Mouse (Mus musculus) fibroblast of lung, adult 2 months (primary cell): Measurements from ENCODE around the gene Stap2.

Experiments used
- DNase-seq: peaks from one replicate; pipeline ENCODE4 v3.0.0-alpha.2; 2011; ENCODE audit warnings: low read depth

Stap2 gene

GRCm38 (mm10) chr17:56024931-56025330, 19.5 kb upstream of the Stap2 start:
- no peak for DNase-seq

DNA sequence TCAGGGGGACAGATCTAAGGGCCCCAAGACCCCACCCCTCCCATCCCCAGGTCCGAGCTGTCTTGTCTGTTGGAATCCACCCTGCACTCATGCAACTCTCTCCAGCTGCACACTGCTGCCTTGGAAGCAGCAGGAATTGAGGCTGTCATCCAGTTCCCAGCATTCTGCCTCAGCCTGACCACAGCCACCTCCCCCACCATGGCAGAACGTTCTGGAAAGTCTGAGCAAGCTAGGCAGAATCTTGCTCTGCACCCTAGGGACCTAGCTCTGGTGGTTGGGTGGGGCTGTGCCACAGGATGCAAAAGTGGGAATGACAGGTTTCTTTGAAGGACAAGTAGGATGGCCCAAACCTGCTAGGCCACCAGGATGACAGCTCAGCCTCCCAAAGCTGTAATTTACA, 19.1 kb upstream of the Stap2 start:
- DNase-seq: no peak

- no peak for DNase-seq
These were observed 18.0 kb upstream of the Stap2 start for GRCm38 (mm10) chr17:56023386-56023785.

DNA sequence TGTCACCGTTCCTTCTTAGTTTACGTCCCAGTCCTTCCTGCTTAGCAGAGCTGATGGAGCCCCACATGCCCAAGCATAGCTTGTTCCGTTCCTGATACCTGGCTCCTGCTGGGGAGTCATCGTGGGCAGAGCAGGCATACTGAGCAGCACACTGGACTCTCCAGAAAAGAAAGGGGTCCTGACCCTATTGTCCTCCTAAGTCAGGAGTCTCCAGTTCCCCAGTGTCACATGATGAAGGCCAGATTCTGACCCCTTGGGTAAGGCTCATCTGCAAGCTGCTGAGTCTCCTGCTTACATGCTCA, 17.6 kb upstream of the Stap2 start:
- DNase-seq: no peak

- DNase-seq: no peak
These were observed 17.0 kb upstream of the Stap2 start for GRCm38 (mm10) chr17:56022131-56022988.

DNA sequence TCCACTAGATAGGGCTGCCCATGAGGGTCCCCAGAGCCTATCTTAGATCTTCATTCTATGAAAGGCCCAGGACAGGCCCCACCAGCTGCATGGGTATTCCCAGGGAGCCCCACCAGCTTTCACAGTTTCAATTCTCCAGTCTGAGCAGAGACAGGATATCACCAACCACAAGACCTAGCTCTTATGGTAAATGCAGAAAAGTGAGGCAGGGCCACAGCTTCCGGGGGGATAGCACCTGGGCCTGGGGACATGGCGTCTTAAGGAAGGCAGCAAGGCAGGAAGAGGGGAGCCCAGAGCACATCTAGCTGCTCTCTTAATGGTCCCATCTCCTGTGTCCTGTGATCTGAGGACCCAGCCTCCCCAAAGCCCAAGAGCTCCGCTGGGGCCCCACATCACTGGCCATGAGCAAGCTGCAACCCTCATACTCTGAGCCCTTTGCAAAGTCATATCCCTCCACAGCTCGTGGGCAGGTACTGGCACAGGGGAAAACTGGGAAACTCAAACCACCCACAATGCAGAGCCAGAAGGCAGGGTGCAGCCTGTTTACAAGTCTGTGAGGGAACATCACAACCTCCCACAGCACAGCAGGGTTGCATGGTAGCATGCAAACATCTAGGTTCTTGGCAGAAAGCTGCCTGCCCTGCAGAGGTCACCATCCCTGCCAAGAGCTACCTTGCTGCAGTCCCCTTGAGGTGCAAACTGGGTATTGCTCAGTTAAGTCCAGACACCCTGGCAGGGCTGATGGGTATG, 16.0 kb upstream of the Stap2 start:
- DNase-seq: no peak

DNA sequence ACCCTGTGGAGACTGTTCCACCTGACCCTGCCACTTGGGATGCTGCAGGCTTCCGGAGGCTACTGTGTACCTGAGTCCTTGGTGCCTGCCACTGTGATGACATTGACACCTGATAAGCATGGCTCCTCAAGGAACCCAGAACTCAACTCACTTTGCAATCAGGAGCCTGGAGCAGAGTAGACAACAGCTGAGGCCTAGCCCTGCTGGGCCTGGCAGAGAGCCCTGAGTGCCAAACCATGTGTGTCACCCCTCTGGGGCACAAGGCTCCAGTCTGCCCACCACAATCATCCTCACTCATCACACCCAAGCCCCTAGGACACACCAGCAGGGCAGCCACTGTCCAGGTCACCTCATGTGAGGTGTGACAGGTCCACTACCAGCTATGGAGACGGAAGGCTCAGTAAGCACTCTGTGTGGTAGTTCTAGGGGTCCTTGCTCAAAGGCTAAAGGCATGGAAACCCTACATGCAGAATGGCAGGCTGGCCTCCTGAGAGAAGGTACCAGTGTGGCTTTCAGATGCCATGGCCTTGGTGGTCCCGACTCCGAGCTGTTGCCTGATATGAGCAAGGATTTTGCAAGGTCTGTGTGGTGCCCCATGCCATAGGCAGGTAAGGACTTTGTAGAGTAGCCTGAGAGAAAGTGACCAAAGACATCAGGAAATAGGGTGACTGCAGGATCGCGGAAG, 15.2 kb upstream of the Stap2 start:
- no peak for DNase-seq

DNA sequence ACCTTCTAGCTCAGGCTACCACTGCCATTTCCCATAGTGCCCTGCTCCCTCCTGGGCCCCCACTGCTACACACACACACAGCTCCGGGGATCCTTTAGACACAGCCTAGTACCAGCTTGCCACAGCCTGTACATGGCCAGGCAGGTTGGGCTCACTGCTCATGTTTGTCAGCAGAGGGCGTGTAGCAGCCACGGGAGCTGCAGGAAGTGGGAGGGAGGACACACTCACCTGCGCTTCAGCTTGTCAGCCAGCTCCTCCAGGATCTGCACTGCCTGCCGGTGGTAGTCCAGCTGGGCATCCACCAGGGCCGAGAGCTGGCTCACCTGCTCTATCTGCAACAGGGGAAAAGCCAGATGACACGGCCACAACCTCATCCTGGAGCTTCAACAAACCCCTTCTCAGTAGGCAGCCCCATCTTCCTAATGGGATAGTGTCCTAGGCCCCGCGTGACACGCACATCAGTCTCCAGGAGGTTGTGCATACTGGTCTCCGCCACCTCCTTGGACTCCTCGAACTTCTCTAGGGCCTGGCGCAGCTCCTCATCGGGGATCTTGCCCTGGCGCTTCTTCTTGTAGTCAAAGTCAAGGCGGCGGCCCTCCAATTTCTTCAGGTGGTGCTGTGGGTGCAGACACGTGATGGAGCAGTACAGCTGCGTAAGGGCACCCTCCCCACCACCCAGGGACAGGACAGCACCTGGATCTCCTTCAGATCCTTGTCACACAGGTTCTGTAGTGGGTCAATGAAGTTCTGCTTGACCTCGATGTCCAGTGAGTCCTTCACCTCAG, 13.2 kb upstream of the Stap2 start:
- no peak for DNase-seq

DNA sequence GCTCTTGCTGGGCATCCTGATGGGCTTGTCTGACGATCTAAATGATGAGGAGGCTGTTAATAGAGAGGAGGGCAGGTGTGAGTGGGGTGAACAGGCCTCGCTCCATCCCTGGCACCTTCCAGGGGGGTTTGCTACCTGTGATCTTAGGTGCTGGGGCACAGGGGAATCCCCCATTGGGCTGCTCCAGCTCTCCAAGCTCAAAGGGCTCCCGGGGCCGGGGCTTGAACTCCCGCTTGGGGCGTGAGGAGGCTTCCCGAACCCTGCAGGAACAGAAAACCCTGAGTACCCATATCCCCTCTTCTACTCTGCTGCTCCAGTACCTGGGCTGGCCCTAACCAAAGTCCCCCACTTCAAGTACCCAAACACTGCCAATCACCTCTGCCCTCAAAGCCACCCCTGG, 12.5 kb upstream of the Stap2 start:
- DNase-seq: no peak

DNA sequence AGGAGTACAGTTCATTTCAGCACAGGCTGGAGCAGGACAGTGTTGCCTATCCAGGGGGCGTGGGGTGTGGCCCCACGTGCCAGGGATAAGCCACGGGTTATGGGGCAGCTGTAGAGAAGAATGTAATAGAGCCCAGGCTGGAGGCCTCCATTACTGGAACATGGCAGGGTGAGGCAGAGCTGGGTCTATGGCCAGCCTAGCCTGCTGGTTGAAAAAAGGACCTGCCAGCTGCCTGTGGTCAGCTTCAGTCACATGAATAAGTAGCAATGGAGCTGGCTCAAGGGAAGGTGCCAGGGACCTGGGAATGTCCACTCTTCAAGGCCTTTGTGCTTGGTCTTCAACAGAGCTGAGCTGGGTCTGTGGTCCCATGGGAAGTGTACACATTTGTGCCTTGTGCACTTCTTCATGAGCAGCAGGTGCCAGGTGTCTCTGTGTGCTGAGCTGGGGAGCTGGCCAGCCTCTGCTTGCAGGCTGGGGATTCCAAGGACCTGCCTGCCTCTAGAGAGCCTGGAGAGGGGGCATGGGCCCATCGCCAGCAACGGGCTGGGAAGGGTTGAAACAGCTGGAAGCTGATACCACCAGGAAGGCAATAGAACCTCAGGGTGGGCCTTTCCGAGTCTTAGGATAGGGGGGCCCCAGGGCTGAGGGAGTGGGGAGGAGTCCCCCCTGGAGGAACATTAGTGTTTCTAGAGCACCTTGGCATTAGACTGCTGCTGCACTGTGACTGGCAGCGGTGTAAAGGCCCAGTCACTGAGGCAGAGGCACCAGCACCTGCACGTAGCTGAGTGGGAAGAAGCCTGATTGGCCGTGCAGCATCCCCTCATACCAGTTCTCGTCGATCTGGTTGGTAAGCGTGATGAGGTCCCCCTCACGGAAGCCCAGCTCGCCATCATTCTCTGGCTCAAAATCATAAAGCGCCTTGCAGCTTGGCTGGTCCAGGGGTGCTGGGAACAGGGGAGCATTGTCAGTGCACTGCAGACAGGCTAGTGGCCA, 11.7 kb upstream of the Stap2 start:
- DNase-seq: no peak

DNA sequence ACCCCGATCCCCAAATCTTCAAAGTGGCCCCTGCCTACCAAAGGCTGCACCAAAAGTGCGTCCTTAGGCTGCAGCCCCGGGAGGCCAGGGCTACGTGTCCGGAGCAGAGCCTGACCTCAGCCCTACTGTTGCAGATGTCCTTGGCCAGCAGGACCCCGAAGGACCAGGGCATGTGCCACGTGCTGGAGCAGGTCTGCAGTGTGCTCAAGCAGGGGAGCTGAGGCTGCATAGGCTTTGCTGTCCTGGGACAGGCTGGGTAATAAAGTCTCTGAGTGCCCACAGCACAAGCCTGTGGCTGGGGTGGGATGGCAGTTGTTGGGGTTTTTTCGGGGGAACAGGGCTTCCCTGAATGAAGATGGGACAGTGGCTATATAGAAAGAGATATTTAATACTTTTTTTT, 11.0 kb upstream of the Stap2 start:
- DNase-seq: no peak

GRCm38 (mm10) chr17:56015293-56015692, 9.9 kb upstream of the Stap2 start:
- DNase-seq: no peak

- no peak for DNase-seq
These were observed 6.1 kb upstream of the Stap2 start for GRCm38 (mm10) chr17:56011441-56011840.

DNA sequence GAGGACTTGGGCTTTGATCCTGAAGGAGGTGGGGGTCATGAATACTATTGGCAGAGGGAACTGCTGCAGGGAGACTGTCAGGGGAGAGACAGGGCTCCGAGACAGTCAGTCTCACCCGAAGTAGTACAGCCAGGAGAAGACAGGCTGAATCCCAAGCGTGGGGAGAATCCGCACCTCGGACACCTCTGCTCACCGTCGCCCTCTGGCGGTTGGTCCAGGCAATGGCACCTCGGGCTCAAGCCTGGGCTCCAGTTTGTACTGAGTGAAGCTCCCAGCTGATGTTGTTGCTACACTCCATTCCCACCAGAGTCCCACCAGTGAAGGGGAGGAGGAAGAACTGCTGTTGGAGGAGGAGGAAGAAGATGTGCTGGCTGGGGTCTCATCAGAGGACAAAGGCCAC, 5.3 kb upstream of the Stap2 start:
- DNase-seq: no peak

- DNase-seq: no peak
These were observed 4.9 kb upstream of the Stap2 start for GRCm38 (mm10) chr17:56010255-56010654.

GRCm38 (mm10) chr17:56009962-56010240, 4.5 kb upstream of the Stap2 start:
- no peak for DNase-seq

- peak; percentile 76 for DNase-seq
These were observed 3.9 kb upstream of the Stap2 start for GRCm38 (mm10) chr17:56009088-56009961.

GRCm38 (mm10) chr17:56008356-56009087, 3.1 kb upstream of the Stap2 start:
- DNase-seq: peak; percentile 95
